15 mouse cellular contexts compared by ENCODE assay signal in genomic region chr8:28594191-28594590, GRCm38 (mm10).
DNase-seq lines count a peak whose midpoint lies in the region; ATAC-seq and TF ChIP-seq lines count a peak whose summit lies in the region.
"Had no signal": no experiment of that assay in that cellular context is flagged by ENCODE, and none has a peak within 500 bp of the region (broad histone marks: within the 10 kb centered on the region; RNA-seq: fewer than 3 reads in every experiment).

No protein-coding gene starts in this region.

- H3K27ac ChIP-seq in limb, embryonic 13.5 days: no peak overlapping the region
- no peak overlapping the region for H3K27ac ChIP-seq in limb, embryonic 10.5 days
- peak overlapping the region; percentile 94 for H3K27ac ChIP-seq in heart, postnatal 0 days (ENCODE audit: low read depth)
- no peak overlapping the region for H3K27ac ChIP-seq in kidney, embryonic 15.5 days
- no peak overlapping the region for H3K27ac ChIP-seq in intestine, embryonic 15.5 days
- H3K27ac ChIP-seq: embryonic facial prominence, embryonic 15.5 days; limb, embryonic 15.5 days; neural tube, embryonic 13.5 days had no signal

- no peaks in the 10 kb centered on the region for H3K9me3 ChIP-seq in limb, embryonic 13.5 days
- no peaks in the 10 kb centered on the region for H3K9me3 ChIP-seq in limb, embryonic 10.5 days (replicated peaks)
- H3K9me3 ChIP-seq in heart, postnatal 0 days (replicated peaks; ENCODE audit: control insufficient read depth, low read length): no peaks in the 10 kb centered on the region
- H3K9me3 ChIP-seq in kidney, embryonic 15.5 days (replicated peaks): no peaks in the 10 kb centered on the region
- no peaks in the 10 kb centered on the region for H3K9me3 ChIP-seq in intestine, embryonic 15.5 days
- H3K9me3 ChIP-seq: embryonic facial prominence, embryonic 15.5 days; limb, embryonic 15.5 days; neural tube, embryonic 13.5 days had no signal

- H3K27me3 ChIP-seq in limb, embryonic 13.5 days: 0 out of 2 replicates have a peak, but pooled peaks cover 3% of the 10 kb centered on the region
- no peaks in the 10 kb centered on the region for H3K27me3 ChIP-seq in limb, embryonic 10.5 days (ENCODE audit: low read depth, poor library complexity, severe bottlenecking)
- H3K27me3 ChIP-seq in heart, postnatal 0 days (ENCODE audit: control insufficient read depth, insufficient read depth, low read length): no peaks in the 10 kb centered on the region
- H3K27me3 ChIP-seq in kidney, embryonic 15.5 days: no peaks in the 10 kb centered on the region
- no peaks in the 10 kb centered on the region for H3K27me3 ChIP-seq in intestine, embryonic 15.5 days (replicated peaks)
- H3K27me3 ChIP-seq: embryonic facial prominence, embryonic 15.5 days; limb, embryonic 15.5 days; neural tube, embryonic 13.5 days had no signal

- no peak for TF ChIP-seq EP300 in heart, postnatal 0 days (IDR thresholded peaks at IDR 0.05; ENCODE audit: low read depth)

- 0 out of 2 replicates have a peak overlapping the region, but pooled peaks have one; percentile 1 for H3K4me2 ChIP-seq in limb, embryonic 13.5 days (replicated peaks)
- peak overlapping the region; percentile 53 for H3K4me2 ChIP-seq in heart, postnatal 0 days (ENCODE audit: low read depth, low read length)
- H3K4me2 ChIP-seq in kidney, embryonic 15.5 days: 0 out of 2 replicates have a peak overlapping the region, but pooled peaks have one; percentile 3
- no peak overlapping the region for H3K4me2 ChIP-seq in intestine, embryonic 15.5 days (replicated peaks)
- H3K4me2 ChIP-seq: embryonic facial prominence, embryonic 15.5 days; limb, embryonic 15.5 days; neural tube, embryonic 13.5 days had no signal

- TF ChIP-seq CTCF in heart, postnatal 0 days (IDR thresholded peaks at IDR 0.05; ENCODE audit: low read depth): no peak

- DNase-seq in limb, embryonic 10.5 days (ENCODE audit: low spot score): no peak
- peak; percentile 42 to 43 for DNase-seq in heart, adult 9 months (ENCODE audit: low spot score in 2 of 2)
- peak; percentile 80 for DNase-seq in heart, postnatal 0 days (ENCODE audit: low spot score)
- no peak for DNase-seq in embryo, embryonic 9.5 days (ENCODE audit: extremely low spot score)
- DNase-seq: adrenal gland, adult 2 months; cerebellum, adult 2 months; liver, postnatal 0 days; thymus, adult 18-20 months had no signal

- no peak for ATAC-seq in limb, embryonic 13.5 days (ENCODE audit: low FRiP score, low read depth)
- ATAC-seq in heart, postnatal 0 days (ENCODE audit: insufficient read depth, low read depth): peak; percentile 91
- 0 out of 2 replicates have a peak, but pooled peaks have one; percentile 9 for ATAC-seq in kidney, embryonic 15.5 days (replicated peaks; ENCODE audit: low FRiP score)
- no peak for ATAC-seq in megakaryocyte-erythroid progenitor cell, adult 5-6 weeks (replicated peaks; ENCODE audit: low FRiP score, low TSS enrichment, poor library complexity, severe bottlenecking)
- ATAC-seq in intestine, embryonic 15.5 days: no peak
- ATAC-seq: liver, postnatal 0 days had no signal

- no peaks in the 10 kb centered on the region; the same call in 1 of the 2 replicates for H3K4me1 ChIP-seq in limb, embryonic 13.5 days
- H3K4me1 ChIP-seq in limb, embryonic 10.5 days: peaks cover 10% of the 10 kb centered on the region
- peaks cover 8% of the 10 kb centered on the region; the same call in 1 of the 2 replicates for H3K4me1 ChIP-seq in heart, postnatal 0 days (ENCODE audit: control insufficient read depth, insufficient read depth)
- H3K4me1 ChIP-seq in kidney, embryonic 15.5 days: peaks cover 5% of the 10 kb centered on the region; the same call in 1 of the 2 replicates
- no peaks in the 10 kb centered on the region for H3K4me1 ChIP-seq in intestine, embryonic 15.5 days (replicated peaks)
- H3K4me1 ChIP-seq: embryonic facial prominence, embryonic 15.5 days; limb, embryonic 15.5 days; neural tube, embryonic 13.5 days had no signal

- H3K9ac ChIP-seq in limb, embryonic 13.5 days: no peak overlapping the region
- peak overlapping the region; percentile 40 for H3K9ac ChIP-seq in heart, postnatal 0 days (replicated peaks; ENCODE audit: low read depth, low read length)
- H3K9ac ChIP-seq in kidney, embryonic 15.5 days: no peak overlapping the region
- no peak overlapping the region for H3K9ac ChIP-seq in intestine, embryonic 15.5 days
- H3K9ac ChIP-seq: embryonic facial prominence, embryonic 15.5 days; limb, embryonic 15.5 days; liver, postnatal 0 days; neural tube, embryonic 13.5 days had no signal

- H3K36me3 ChIP-seq in limb, embryonic 13.5 days: no peaks in the 10 kb centered on the region
- no peaks in the 10 kb centered on the region for H3K36me3 ChIP-seq in limb, embryonic 10.5 days
- H3K36me3 ChIP-seq in heart, postnatal 0 days (replicated peaks; ENCODE audit: control insufficient read depth, insufficient read depth, low read length): no peaks in the 10 kb centered on the region
- H3K36me3 ChIP-seq in kidney, embryonic 15.5 days: no peaks in the 10 kb centered on the region
- no peaks in the 10 kb centered on the region for H3K36me3 ChIP-seq in intestine, embryonic 15.5 days
- H3K36me3 ChIP-seq: embryonic facial prominence, embryonic 15.5 days; limb, embryonic 15.5 days; neural tube, embryonic 13.5 days had no signal

- WGBS in limb, embryonic 13.5 days: 58% methylated on average over 12 of the region's 12 CpGs
- 57% methylated on average over 12 of the region's 12 CpGs for WGBS in limb, embryonic 10.5 days
- WGBS in heart, postnatal 0 days: 13% methylated on average over 12 of the region's 12 CpGs
- 42% methylated on average over 12 of the region's 12 CpGs for WGBS in kidney, embryonic 15.5 days
- WGBS in intestine, embryonic 15.5 days: 47% methylated on average over 12 of the region's 12 CpGs

- H3K4me3 ChIP-seq in limb, embryonic 13.5 days: no peak overlapping the region
- no peak overlapping the region for H3K4me3 ChIP-seq in limb, embryonic 10.5 days
- peak overlapping the region; percentile 23 for H3K4me3 ChIP-seq in heart, postnatal 0 days (ENCODE audit: low read depth, low read length)
- H3K4me3 ChIP-seq in kidney, embryonic 15.5 days (replicated peaks): no peak overlapping the region
- H3K4me3 ChIP-seq in intestine, embryonic 15.5 days (replicated peaks): no peak overlapping the region
- H3K4me3 ChIP-seq: embryonic facial prominence, embryonic 15.5 days; limb, embryonic 15.5 days; neural tube, embryonic 13.5 days had no signal

Comparison
In these comparisons a context has a peak if more than half of its experiments do, and no peak if none do; other contexts are left out.
1. ATAC-seq: peak in heart, postnatal 0 days (single experiment) and kidney, embryonic 15.5 days (single experiment); none in limb, embryonic 13.5 days (single experiment), megakaryocyte-erythroid progenitor cell, adult 5-6 weeks (single experiment) and intestine, embryonic 15.5 days (single experiment).
2. DNase-seq: peak in heart, adult 9 months (2 of 2) and heart, postnatal 0 days (single experiment); none in limb, embryonic 10.5 days (single experiment) and embryo, embryonic 9.5 days (single experiment).